Mouse (Mus musculus): ENCODE data around the gene Olfr920. TPM values are rescaled to one million over a fixed set of nuclear protein-coding genes. Genes with fewer than 3 reads are reported as not detected.

Gene Olfr920
- total and polyA plus RNA-seq, 3 experiments: not detected

DNA sequence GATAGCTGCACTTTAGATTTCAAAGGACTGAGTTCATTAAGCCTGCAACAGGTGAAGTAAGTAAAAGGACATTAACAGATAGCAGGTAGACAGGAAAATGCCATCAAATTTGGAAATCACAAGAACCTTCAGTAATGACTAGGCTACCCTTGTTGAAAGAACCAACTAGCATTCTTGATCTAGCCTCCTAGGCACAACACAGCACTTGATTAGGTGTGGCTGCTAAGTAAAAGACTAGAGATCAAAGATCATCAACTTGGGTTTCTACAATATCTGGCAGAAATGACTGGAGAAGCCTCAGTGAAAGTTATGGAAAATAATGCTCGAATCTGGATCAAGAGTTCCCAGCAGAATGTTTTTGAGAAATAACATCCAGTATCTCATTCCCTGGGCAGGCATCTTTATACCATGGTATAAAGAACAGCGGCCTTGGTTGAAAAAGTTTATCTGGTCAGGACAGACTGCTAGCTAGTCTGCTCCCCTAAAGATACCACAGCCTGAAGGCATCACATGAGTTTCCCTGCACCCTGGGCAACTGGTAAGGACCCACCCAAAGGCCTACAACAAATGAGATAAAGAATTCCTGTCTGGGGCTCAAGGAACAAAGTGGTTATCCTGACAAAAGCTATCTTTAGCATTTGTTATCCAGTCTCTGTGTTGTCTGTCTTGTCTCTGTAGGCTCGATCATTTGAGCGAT is 7.3 kb upstream of the Olfr920 start:
- no peak for TF ChIP-seq JUND (IDR thresholded peaks at IDR 0.05; ENCODE audit: low read depth, low read length)
- TF ChIP-seq ETS1 (IDR thresholded peaks at IDR 0.05; ENCODE audit: low read depth, low read length): no peak
- TF ChIP-seq MAFK (IDR thresholded peaks at IDR 0.05; ENCODE audit: borderline replicate concordance, low read depth, low read length): no peak
- TF ChIP-seq BHLHE40 (IDR thresholded peaks at IDR 0.05; ENCODE audit: borderline replicate concordance, low read depth, low read length): no peak
- TF ChIP-seq SMC3 (IDR thresholded peaks at IDR 0.05; ENCODE audit: low read depth, low read length): no peak
- no peak; a peak in 1 of 4 replicates for TF ChIP-seq EP300 (IDR thresholded peaks at IDR 0.05; ENCODE audit: low read depth in 1 of 2, low read length in 2 of 2)
- TF ChIP-seq POLR2AphosphoS5 (IDR thresholded peaks at IDR 0.05; ENCODE audit: borderline replicate concordance, low read depth, low read length): no peak
- TF ChIP-seq TCF12 (IDR thresholded peaks at IDR 0.05; ENCODE audit: low read depth, low read length): no peak
- TF ChIP-seq GATA1 (IDR thresholded peaks at IDR 0.05; ENCODE audit: low read depth, low read length): no peak
- no peak for TF ChIP-seq CHD2 (IDR thresholded peaks at IDR 0.05; ENCODE audit: low read length)
- TF ChIP-seq ZNF384 (IDR thresholded peaks at IDR 0.05; ENCODE audit: low read depth, low read length): no peak
- TF ChIP-seq CHD1 (IDR thresholded peaks at IDR 0.05; ENCODE audit: low read depth, low read length): no peak
- no peak for TF ChIP-seq POLR2A (IDR thresholded peaks at IDR 0.05; ENCODE audit: control insufficient read depth in 1 of 2, insufficient read depth in 1 of 2, low read depth in 1 of 2, low read length in 2 of 2, poor library complexity in 1 of 2)
- no peak for TF ChIP-seq E2F4 (IDR thresholded peaks at IDR 0.05; ENCODE audit: borderline replicate concordance, low read depth, low read length)
- no peak for TF ChIP-seq ELF1 (IDR thresholded peaks at IDR 0.05; ENCODE audit: low read depth, low read length)
- no peak for TF ChIP-seq MYC (IDR thresholded peaks at IDR 0.05; ENCODE audit: low read depth, low read length)
- no peak for TF ChIP-seq POLR2AphosphoS2 (IDR thresholded peaks at IDR 0.05; ENCODE audit: low read length)
- TF ChIP-seq NELFE (IDR thresholded peaks at IDR 0.05; ENCODE audit: low read depth, low read length): no peak
- Histone ChIP-seq H3K4me3 (ENCODE audit: control insufficient read depth in 1 of 2, insufficient read depth in 1 of 2, low read depth in 2 of 2, low read length in 2 of 2) (no peak overlapping the region), H3K4me1 (ENCODE audit: control insufficient read depth in 1 of 2, insufficient read depth in 2 of 2, low read length in 2 of 2) (peaks cover 0 to 2% of the 10 kb centered on the region in 2 experiments; a peak in 1 of 4 replicates), H3K9me3 (replicated peaks; ENCODE audit: insufficient read depth, low read length) (no peaks in the 10 kb centered on the region), H3K9ac (ENCODE audit: control insufficient read depth, low read depth, low read length, poor library complexity, severe bottlenecking) (no peak overlapping the region), H3K36me3 (ENCODE audit: control insufficient read depth in 1 of 2, insufficient read depth in 2 of 2, low read length in 2 of 2) (no peaks in the 10 kb centered on the region), H3K27me3 (ENCODE audit: control insufficient read depth in 1 of 2, insufficient read depth in 2 of 2, low read length in 2 of 2) (no peaks in the 10 kb centered on the region), H3K27ac (ENCODE audit: control insufficient read depth, low read depth, low read length) (no peak overlapping the region), H3K79me2 (ENCODE audit: control insufficient read depth, insufficient read depth, low read length, poor library complexity) (no peaks in the 10 kb centered on the region)
- DNase-seq (ENCODE audit: low read depth, low spot score): no peak

DNA sequence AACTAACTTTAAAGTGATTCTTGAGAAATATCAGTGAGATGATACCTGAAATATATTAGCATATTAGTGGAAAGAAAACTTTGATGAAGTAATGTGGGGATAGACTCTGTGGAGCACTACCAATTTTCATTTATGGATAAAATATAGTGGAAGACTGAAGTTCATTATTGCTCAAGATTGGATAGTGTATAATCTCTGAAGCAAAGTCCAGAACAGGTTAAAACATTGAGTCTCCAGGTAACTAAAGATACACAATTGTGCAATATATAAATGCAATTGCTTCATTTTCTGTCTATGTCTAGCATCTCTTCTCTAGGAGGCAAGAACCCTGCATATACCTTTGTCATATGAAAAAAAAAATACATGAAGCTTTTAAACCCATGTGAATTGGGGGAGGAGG is 20.7 kb downstream of the Olfr920 start, which contains the start of gene Olfr921:
Gene Olfr921, plus strand, starts transcription at position 301 of the 400 bp plus-strand sequence.
- Histone ChIP-seq H3K9ac (ENCODE audit: control insufficient read depth, low read depth, low read length, poor library complexity, severe bottlenecking) (no peak within 1 kb of the TSS), H3K9me3 (replicated peaks; ENCODE audit: insufficient read depth, low read length) (no peaks in the 10 kb centered on the region), H3K27ac (ENCODE audit: control insufficient read depth, low read depth, low read length) (no peak within 1 kb of the TSS), H3K27me3 (ENCODE audit: control insufficient read depth in 1 of 2, insufficient read depth in 2 of 2, low read length in 2 of 2) (no peaks in the 10 kb centered on the region), H3K4me3 (ENCODE audit: control insufficient read depth in 1 of 2, insufficient read depth in 1 of 2, low read depth in 2 of 2, low read length in 2 of 2) (no peak within 1 kb of the TSS), H3K79me2 (ENCODE audit: control insufficient read depth, insufficient read depth, low read length, poor library complexity) (no peaks in the 10 kb centered on the region), H3K4me1 (ENCODE audit: control insufficient read depth in 1 of 2, insufficient read depth in 2 of 2, low read length in 2 of 2) (no peaks in the 10 kb centered on the region), H3K36me3 (ENCODE audit: control insufficient read depth in 1 of 2, insufficient read depth in 2 of 2, low read length in 2 of 2) (no peaks in the 10 kb centered on the region)
- TF ChIP-seq ZNF384 (IDR thresholded peaks at IDR 0.05; ENCODE audit: low read depth, low read length) (no peak), TAL1 (IDR thresholded peaks at IDR 0.05; ENCODE audit: low read length) (no peak), JUND (IDR thresholded peaks at IDR 0.05; ENCODE audit: low read depth, low read length) (no peak), NRF1 (IDR thresholded peaks at IDR 0.05; ENCODE audit: insufficient read depth, low read depth, low read length, poor library complexity, severe bottlenecking) (no peak), ZC3H11A (IDR thresholded peaks at IDR 0.05; ENCODE audit: low read depth, low read length) (no peak), HCFC1 (IDR thresholded peaks at IDR 0.05; ENCODE audit: low read depth, low read length) (no peak), CHD2 (IDR thresholded peaks at IDR 0.05; ENCODE audit: low read length) (no peak), EP300 (IDR thresholded peaks at IDR 0.05; ENCODE audit: low read depth in 1 of 2, low read length in 2 of 2) (no peak), MAFK (IDR thresholded peaks at IDR 0.05; ENCODE audit: borderline replicate concordance, low read depth, low read length) (no peak)
- DNase-seq (ENCODE audit: low read depth, low spot score): no peak
